Mouse (Mus musculus) liver, embryonic 15.5 days (tissue): ENCODE data around the gene Cask. TPM values are rescaled to one million over a fixed set of nuclear protein-coding genes. Genes with fewer than 3 reads are reported as not detected.

Experiments
- microRNA-seq: library from miRNA; unstranded; fragments of <30 nt; microRNA quantifications from one replicate; pipeline ENCODE4, GENCODE M21; 2016
- polyA plus RNA-seq: library from polyadenylated mRNA; unstranded; fragments of >200 nt; fragmentation: Nextera tagmentation; extraction: Ambion mirVana; gene quantifications from 2 replicates; pipeline ENCODE4 v1.2.1, GENCODE M21; 2015

The Cask gene
- polyA plus RNA-seq, 1 experiment from 2014 or later, result 1.0 TPM

Small RNA genes lying within 50 kb of the gene (microRNA-seq; reads per million reads assigned to microRNA genes)
- gene Gm25246, result not detected

Other genes with a start within 250 kb of the Cask start
- gene Gpr34, start 219.3 kb downstream of the Cask start, polyA plus RNA-seq, result 0.26 and 0.50 TPM in 2 replicates
- gene Gpr82, start 190.0 kb downstream of the Cask start, polyA plus RNA-seq, result 0.03 and 0.06 TPM in 2 replicates